ENCODE assay signal across 9 mouse cellular contexts in the genomic region with DNA sequence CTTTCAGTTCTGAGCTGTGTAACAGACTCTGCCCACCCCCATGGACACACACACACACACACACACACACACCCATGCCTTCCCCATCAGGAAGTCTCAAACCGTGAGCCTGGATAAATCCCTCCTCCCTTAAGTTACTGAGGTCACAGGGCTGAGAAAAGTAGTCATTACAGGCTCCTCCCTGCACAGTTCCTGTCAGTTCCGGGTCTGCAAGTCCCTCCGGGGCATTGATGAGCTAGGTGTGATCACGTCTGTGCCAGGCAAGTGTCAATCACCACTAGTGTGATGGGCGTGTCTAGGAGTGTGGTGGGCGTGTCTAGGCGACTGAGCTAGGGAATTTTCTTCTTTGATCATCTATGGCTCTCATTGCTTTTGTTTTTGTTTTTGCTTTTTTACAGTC.
A peak's percentile ranks its signal among the peaks of the same experiment; 100 is the strongest.
DNase-seq lines count a peak whose midpoint lies in the region; ATAC-seq lines count a peak whose summit lies in the region.
"Had no signal": no experiment of that assay in that cellular context is flagged by ENCODE, and none has a peak within 500 bp of the region (broad histone marks: within the 10 kb centered on the region; RNA-seq: fewer than 3 reads in every experiment).

No protein-coding gene starts in this region.

- 0 out of 2 replicates have a peak, but pooled peaks cover 7% of the 10 kb centered on the region for H3K4me1 ChIP-seq in kidney, embryonic 15.5 days
- peaks cover 3% of the 10 kb centered on the region; the same call in 1 of the 2 replicates for H3K4me1 ChIP-seq in forebrain, embryonic 14.5 days (ENCODE audit: control insufficient read depth, insufficient read depth, low read length)

- H3K9me3 ChIP-seq in kidney, embryonic 15.5 days (replicated peaks) = no peaks in the 10 kb centered on the region
- no peaks in the 10 kb centered on the region for H3K9me3 ChIP-seq in forebrain, embryonic 14.5 days (replicated peaks; ENCODE audit: control insufficient read depth, low read length)

- H3K36me3 ChIP-seq in kidney, embryonic 15.5 days = no peaks in the 10 kb centered on the region
- H3K36me3 ChIP-seq in forebrain, embryonic 14.5 days (ENCODE audit: control insufficient read depth, insufficient read depth, low read length) = no peaks in the 10 kb centered on the region

- WGBS in kidney, embryonic 15.5 days = 3% methylated on average over 7 of the region's 7 CpGs
- WGBS in forebrain, embryonic 14.5 days = 12% methylated on average over 7 of the region's 7 CpGs

- no peak overlapping the region for H3K9ac ChIP-seq in kidney, embryonic 15.5 days
- no peak overlapping the region for H3K9ac ChIP-seq in forebrain, embryonic 14.5 days (ENCODE audit: low read length)

- H3K27me3 ChIP-seq in kidney, embryonic 15.5 days = peaks cover 31% of the 10 kb centered on the region
- H3K27me3 ChIP-seq in forebrain, embryonic 14.5 days (replicated peaks; ENCODE audit: control insufficient read depth, insufficient read depth, low read length) = no peaks in the 10 kb centered on the region

- no peak overlapping the region for H3K4me3 ChIP-seq in kidney, embryonic 15.5 days (replicated peaks)
- H3K4me3 ChIP-seq in forebrain, embryonic 14.5 days (ENCODE audit: low read depth, low read length) = no peak overlapping the region

- no peak for DNase-seq in kidney, postnatal 4 days
- peak; percentile 1 for DNase-seq in T-cell, adult 2 months (ENCODE audit: low spot score)
- no peak for DNase-seq in forebrain, embryonic 14.5 days (ENCODE audit: low spot score)
- no peak for DNase-seq in thymus, postnatal 25 days
- DNase-seq in kidney, adult 9 months = no peak
- DNase-seq: layer of hippocampus, adult 9-11 months; thymus, adult 18-20 months had no signal

- no peak overlapping the region for H3K27ac ChIP-seq in kidney, embryonic 15.5 days
- H3K27ac ChIP-seq in forebrain, embryonic 14.5 days (ENCODE audit: low read depth, low read length) = no peak overlapping the region

- H3K4me2 ChIP-seq in kidney, embryonic 15.5 days = peak overlapping the region; percentile 42
- no peak overlapping the region for H3K4me2 ChIP-seq in forebrain, embryonic 14.5 days (ENCODE audit: low read length)

- 0 out of 2 replicates have a peak, but pooled peaks have one; percentile 49 for ATAC-seq in kidney, embryonic 15.5 days (replicated peaks; ENCODE audit: low FRiP score)
- ATAC-seq in forebrain, embryonic 14.5 days = peak; percentile 60; the same call in 1 of the 2 replicates
- peak; percentile 62 for ATAC-seq in megakaryocyte-erythroid progenitor cell, adult 5-6 weeks (replicated peaks; ENCODE audit: low FRiP score, low TSS enrichment, poor library complexity, severe bottlenecking)
